Mouse (Mus musculus): ENCODE measurements around the gene Sumf2.

DNA sequence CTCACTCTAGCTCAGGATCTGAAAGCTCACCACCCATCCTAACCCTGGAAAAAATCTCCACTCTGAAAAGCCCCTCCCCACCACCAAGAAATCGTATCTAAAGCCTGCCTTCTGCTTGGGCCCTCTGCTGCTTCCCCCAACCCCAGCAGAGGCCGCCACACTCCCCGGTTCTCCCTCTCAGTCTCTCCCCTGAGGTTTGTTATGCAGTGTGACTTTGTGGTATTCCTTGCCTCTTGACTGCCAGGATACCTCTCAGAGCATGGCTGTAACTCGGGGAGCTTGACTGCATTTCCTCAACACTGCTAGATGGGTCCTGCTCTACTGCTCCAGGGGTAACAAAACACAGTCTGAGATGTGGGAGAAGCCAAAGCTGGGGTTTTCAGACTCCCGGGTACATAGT, 8.4 kb downstream of the Sumf2 start:
- TF ChIP-seq POLR2A (IDR thresholded peaks at IDR 0.05; ENCODE audit: control insufficient read depth in 1 of 2, insufficient read depth in 1 of 2, low read depth in 1 of 2, low read length in 2 of 2, poor library complexity in 1 of 2) (no peak), CTCF (IDR thresholded peaks at IDR 0.05 in 2 of 3, conservative IDR thresholded peaks at IDR 0.05 in 1 of 3; ENCODE audit: control insufficient read depth in 1 of 3, insufficient read depth in 1 of 3, low read depth in 2 of 3, low read length in 3 of 3, poor library complexity in 1 of 3, severe bottlenecking in 1 of 3) (0 out of 6 replicates have a peak, but pooled peaks of 1 of the 3 experiments have one; percentile 15), POLR2AphosphoS2 (IDR thresholded peaks at IDR 0.05; ENCODE audit: low read length) (no peak), ETS1 (IDR thresholded peaks at IDR 0.05; ENCODE audit: low read depth, low read length) (no peak), EP300 (IDR thresholded peaks at IDR 0.05; ENCODE audit: low read depth in 1 of 2, low read length in 2 of 2) (no peak), USF1 (IDR thresholded peaks at IDR 0.05; ENCODE audit: low read depth, low read length) (no peak), MYC (IDR thresholded peaks at IDR 0.05; ENCODE audit: low read depth, low read length) (no peak), SIN3A (IDR thresholded peaks at IDR 0.05; ENCODE audit: low read length) (no peak), KAT2A (conservative IDR thresholded peaks at IDR 0.05; ENCODE audit: low read depth, low read length) (no peak), BHLHE40 (IDR thresholded peaks at IDR 0.05; ENCODE audit: borderline replicate concordance, low read depth, low read length) (no peak), MAX (IDR thresholded peaks at IDR 0.05; ENCODE audit: low read length) (no peak)
